Mouse (Mus musculus) liver, embryonic 15.5 days (tissue): Measurements from ENCODE around the gene Coq10b. TPM values are rescaled to one million over a fixed set of nuclear protein-coding genes. Genes with fewer than 3 reads are reported as not detected.

Experiments
- ATAC-seq: fragments of 200-750 bp; cut with Nextera tagmentation; 2 replicates; pipeline ENCODE4 v1.8.0; 2017; ENCODE audit warnings: moderate number of reproducible peaks, mild to moderate bottlenecking, moderate library complexity; ENCODE audit not compliant: insufficient read depth
- H3K27ac ChIP-seq: fragments of 300-500 bp; sonication (generic); replicated peaks from 2 replicates; pipeline ENCODE4 v1.5.1; 2015; ENCODE audit warnings: mild to moderate bottlenecking, inconsistent platforms
- H3K27me3 ChIP-seq: fragments of 300-500 bp; sonication (generic); 2 replicates; pipeline ENCODE4 v1.6.1; 2015; ENCODE audit warnings: mild to moderate bottlenecking, inconsistent platforms
- H3K36me3 ChIP-seq: fragments of 300-500 bp; sonication (generic); replicated peaks from 2 replicates; pipeline ENCODE4 v1.6.1; 2015; ENCODE audit warnings: moderate library complexity, mild to moderate bottlenecking, inconsistent platforms
- H3K4me1 ChIP-seq: fragments of 300-500 bp; sonication (generic); replicated peaks from 2 replicates; pipeline ENCODE4 v1.6.1; 2015; ENCODE audit warnings: inconsistent platforms
- H3K4me2 ChIP-seq: fragments of 300-500 bp; sonication (generic); 2 replicates; pipeline ENCODE4 v1.6.1; 2015; ENCODE audit warnings: moderate library complexity, mild to moderate bottlenecking, inconsistent platforms
- H3K4me3 ChIP-seq: fragments of 300-500 bp; sonication (generic); replicated peaks from 2 replicates; pipeline ENCODE4 v1.5.1; 2015; ENCODE audit warnings: mild to moderate bottlenecking, inconsistent platforms
- H3K9ac ChIP-seq: fragments of 300-500 bp; sonication (generic); 2 replicates; pipeline ENCODE4 v1.6.1; 2015; ENCODE audit warnings: moderate library complexity, mild to moderate bottlenecking, inconsistent platforms
- H3K9me3 ChIP-seq: fragments of 300-500 bp; sonication (generic); replicated peaks from 2 replicates; pipeline ENCODE4 v1.6.1; 2016; ENCODE audit warnings: inconsistent platforms
- WGBS: fragments of 180-500 bp; shearing (Covaris S2); methylation state at CpG from one replicate; pipeline ENCODE4 v1.1.7; 2015; ENCODE audit warnings: mixed read lengths; ENCODE audit not compliant: insufficient replicate concordance; 5-methylcytosine and 5-hydroxymethylcytosine counted together
- polyA plus RNA-seq: library from polyadenylated mRNA; unstranded; fragments of >200 nt; fragmentation: Nextera tagmentation; extraction: Ambion mirVana; gene quantifications from 2 replicates; pipeline ENCODE4 v1.2.1, GENCODE M21; 2015

Gene Coq10b
- polyA plus RNA-seq, 1 experiment from 2014 or later = 13.0 TPM

- ATAC-seq = peak; percentile 8; the same call in 1 of the 2 replicates
- H3K27me3 ChIP-seq = no peaks in the 10 kb centered on the region
Measured at GRCm38 (mm10) chr1:55031026-55031779, 21.4 kb upstream of the Coq10b start.

DNA sequence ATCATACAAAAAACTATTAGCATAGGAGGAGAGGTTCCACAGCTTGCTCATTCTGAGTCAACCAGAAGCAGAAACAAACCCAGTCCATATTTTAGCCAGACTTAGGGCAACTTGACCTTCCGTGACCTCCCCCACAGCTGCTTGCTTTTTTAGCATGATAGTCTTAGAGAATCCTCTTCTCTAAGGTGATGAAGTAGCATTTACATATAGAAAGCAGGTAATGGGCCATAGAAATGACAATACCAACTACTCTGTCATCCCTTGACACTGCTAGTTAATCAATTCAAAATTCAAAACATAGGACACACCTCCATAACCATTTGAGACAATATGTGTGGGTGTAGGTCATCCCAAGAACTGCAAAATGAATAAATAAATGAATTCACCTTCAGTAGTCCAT lies 12.6 kb upstream of the Coq10b start:
- no peak overlapping the region for H3K9ac ChIP-seq
- no peaks in the 10 kb centered on the region for H3K36me3 ChIP-seq
- H3K9me3 ChIP-seq = 0 out of 2 replicates have a peak, but pooled peaks cover 2% of the 10 kb centered on the region
- ATAC-seq = no peak
- H3K4me2 ChIP-seq = no peak overlapping the region
- no peak overlapping the region for H3K27ac ChIP-seq
- no peaks in the 10 kb centered on the region for H3K27me3 ChIP-seq
- H3K4me1 ChIP-seq = no peaks in the 10 kb centered on the region
- H3K4me3 ChIP-seq = no peak overlapping the region
- 80% methylated on average over 1 of the region's 1 CpGs for WGBS

More at GRCm38 (mm10) chr1:55031026-55031779, 21.4 kb upstream of the Coq10b start:
- Histone ChIP-seq H3K36me3 (no peaks in the 10 kb centered on the region), H3K27ac (peak overlapping the region; percentile 15; the same call in 1 of the 2 replicates), H3K9ac (no peak overlapping the region), H3K9me3 (no peaks in the 10 kb centered on the region), H3K4me1 (peaks cover 45% of the 10 kb centered on the region), H3K4me2 (no peak overlapping the region), H3K4me3 (no peak overlapping the region)

DNA sequence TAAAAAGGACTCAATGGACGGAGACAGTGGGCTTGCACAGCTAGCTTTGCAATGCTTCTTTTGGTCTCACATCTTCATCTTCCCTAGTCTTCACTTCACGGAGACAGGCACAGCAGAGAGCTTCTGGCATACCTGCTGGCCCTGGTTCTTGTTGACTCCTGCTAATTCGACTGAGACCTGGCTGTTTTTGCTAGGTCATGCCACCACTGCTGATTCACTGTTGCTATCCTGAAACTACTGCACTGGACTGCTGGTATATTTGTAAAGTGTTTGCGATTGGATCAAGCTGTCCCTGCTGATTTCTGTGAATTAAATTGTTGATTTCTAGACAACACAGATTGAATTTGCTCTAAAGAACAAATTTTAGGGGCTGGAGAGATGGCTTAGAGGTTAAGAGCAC lies 10.9 kb upstream of the Coq10b start:
- ATAC-seq = peak; percentile 56; the same call in 1 of the 2 replicates
- 0 out of 2 replicates have a peak, but pooled peaks cover 2% of the 10 kb centered on the region for H3K9me3 ChIP-seq
- H3K4me3 ChIP-seq = no peak overlapping the region
- 69% methylated on average over 4 of the region's 4 CpGs for WGBS
- no peaks in the 10 kb centered on the region for H3K27me3 ChIP-seq
- no peak overlapping the region for H3K4me2 ChIP-seq
- no peak overlapping the region for H3K9ac ChIP-seq
- H3K27ac ChIP-seq = no peak overlapping the region
- no peaks in the 10 kb centered on the region for H3K4me1 ChIP-seq
- H3K36me3 ChIP-seq = no peaks in the 10 kb centered on the region

DNA sequence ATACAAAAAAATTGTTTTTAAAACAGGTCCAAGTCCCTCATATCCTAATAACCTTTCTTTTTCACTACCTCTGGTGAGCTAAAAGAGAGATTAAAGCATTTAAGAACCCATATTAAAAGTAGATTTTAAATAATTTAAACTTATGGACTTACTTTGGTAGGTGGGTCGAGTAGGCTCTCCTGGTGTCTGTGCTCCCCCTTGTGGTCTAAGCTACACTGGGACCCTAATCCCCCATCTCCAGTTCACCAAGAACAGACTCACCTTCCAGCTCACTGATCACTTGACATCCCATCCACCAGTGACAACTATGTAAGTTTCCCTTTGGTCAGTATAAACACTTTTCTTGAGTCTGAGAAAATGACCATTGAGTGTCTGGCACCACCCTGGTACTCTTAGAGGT lies 10.3 kb upstream of the Coq10b start:
- no peak for ATAC-seq

DNA sequence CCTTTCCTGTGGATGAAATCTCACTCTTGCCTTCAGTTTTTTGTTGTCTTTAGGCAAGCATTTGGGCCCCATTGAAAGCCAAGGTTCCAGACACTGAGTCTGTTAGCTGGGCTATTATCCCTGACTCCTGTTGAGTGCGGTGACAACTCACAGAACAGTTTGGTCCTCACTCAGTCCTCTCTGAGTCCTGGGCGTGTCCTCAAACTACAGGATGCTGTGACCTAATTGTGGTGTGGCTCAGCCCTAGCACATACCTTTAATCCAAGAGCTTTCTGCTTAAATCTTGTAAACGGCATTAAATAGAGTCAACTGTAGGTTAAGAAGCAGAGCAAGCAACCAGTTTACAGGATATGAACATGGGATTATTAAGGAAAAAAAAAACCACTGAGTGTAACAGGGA lies 9.4 kb upstream of the Coq10b start:
- H3K9me3 ChIP-seq = 0 out of 2 replicates have a peak, but pooled peaks cover 2% of the 10 kb centered on the region
- H3K9ac ChIP-seq = no peak overlapping the region
- H3K4me1 ChIP-seq = no peaks in the 10 kb centered on the region
- 56% methylated on average over 3 of the region's 3 CpGs for WGBS
- no peak overlapping the region for H3K4me2 ChIP-seq
- H3K27ac ChIP-seq = no peak overlapping the region
- no peak for ATAC-seq
- no peaks in the 10 kb centered on the region for H3K36me3 ChIP-seq
- H3K27me3 ChIP-seq = no peaks in the 10 kb centered on the region
- H3K4me3 ChIP-seq = no peak overlapping the region

More for the DNA sequence above, 10.3 kb upstream of the Coq10b start:
- no peaks in the 10 kb centered on the region for H3K4me1 ChIP-seq
- H3K9me3 ChIP-seq = 0 out of 2 replicates have a peak, but pooled peaks cover 2% of the 10 kb centered on the region
- H3K27ac ChIP-seq = no peak overlapping the region
- no peak overlapping the region for H3K4me2 ChIP-seq
- no peaks in the 10 kb centered on the region for H3K27me3 ChIP-seq
- H3K36me3 ChIP-seq = no peaks in the 10 kb centered on the region
- H3K9ac ChIP-seq = no peak overlapping the region
- no peak overlapping the region for H3K4me3 ChIP-seq
- WGBS = 43% methylated on average over 1 of the region's 1 CpGs

GRCm38 (mm10) chr1:55048841-55049587 lies 3.6 kb upstream of the Coq10b start:
- H3K9ac ChIP-seq = no peak overlapping the region
- WGBS = 63% methylated on average over 4 of the region's 4 CpGs
- H3K4me3 ChIP-seq = no peak overlapping the region

GRCm38 (mm10) chr1:55051671-55052070 lies 899 bp upstream of the Coq10b start:
- ATAC-seq = no peak
- peak overlapping the region; percentile 79; the same call in 1 of the 2 replicates for H3K9ac ChIP-seq
- no peaks in the 10 kb centered on the region for H3K27me3 ChIP-seq
- peak overlapping the region; percentile 99; the same call in 1 of the 2 replicates for H3K27ac ChIP-seq
- 76% methylated on average over 3 of the region's 3 CpGs for WGBS
- H3K36me3 ChIP-seq = peaks cover 6% of the 10 kb centered on the region; the same call in 1 of the 2 replicates
- H3K4me3 ChIP-seq = peak overlapping the region; percentile 86
- H3K9me3 ChIP-seq = no peaks in the 10 kb centered on the region
- H3K4me2 ChIP-seq = peak overlapping the region; percentile 94
- H3K4me1 ChIP-seq = peaks cover 29% of the 10 kb centered on the region

More at GRCm38 (mm10) chr1:55048841-55049587, 3.6 kb upstream of the Coq10b start:
- Histone ChIP-seq H3K4me2 (no peak overlapping the region), H3K27me3 (no peaks in the 10 kb centered on the region), H3K9me3 (no peaks in the 10 kb centered on the region), H3K27ac (no peak overlapping the region), H3K36me3 (no peaks in the 10 kb centered on the region), H3K4me1 (peaks cover 16% of the 10 kb centered on the region)
- no peak for ATAC-seq

DNA sequence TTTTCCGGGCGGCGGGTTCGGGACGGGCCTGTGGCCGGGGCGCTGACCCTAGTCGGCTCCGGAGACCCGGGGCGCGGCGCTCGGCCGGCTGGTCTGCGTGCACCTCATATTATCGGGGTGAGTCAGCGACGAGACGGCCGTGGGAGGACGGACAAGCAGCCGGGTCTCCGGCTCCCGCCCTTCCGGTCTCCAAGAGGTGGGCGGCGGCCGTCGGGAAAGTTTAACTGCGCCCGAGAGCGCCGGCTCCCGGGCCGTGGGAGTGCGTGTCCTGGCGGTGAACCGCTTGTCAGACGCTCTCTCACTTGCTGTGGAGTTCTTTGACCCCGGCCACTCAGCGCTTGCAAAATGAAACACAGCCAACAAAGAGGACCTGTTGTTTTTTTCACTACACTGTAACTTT lies 435 bp downstream of the Coq10b start:
- Histone ChIP-seq H3K4me3 (peak overlapping the region; percentile 86), H3K4me2 (peak overlapping the region; percentile 94), H3K36me3 (peaks cover 6% of the 10 kb centered on the region; the same call in 1 of the 2 replicates), H3K27me3 (no peaks in the 10 kb centered on the region), H3K9me3 (no peaks in the 10 kb centered on the region), H3K9ac (peak overlapping the region; percentile 79), H3K27ac (peak overlapping the region; percentile 99), H3K4me1 (peaks cover 29% of the 10 kb centered on the region)
- under 1% methylated on average over 42 of the region's 42 CpGs for WGBS
- ATAC-seq = peak; percentile 84

DNA sequence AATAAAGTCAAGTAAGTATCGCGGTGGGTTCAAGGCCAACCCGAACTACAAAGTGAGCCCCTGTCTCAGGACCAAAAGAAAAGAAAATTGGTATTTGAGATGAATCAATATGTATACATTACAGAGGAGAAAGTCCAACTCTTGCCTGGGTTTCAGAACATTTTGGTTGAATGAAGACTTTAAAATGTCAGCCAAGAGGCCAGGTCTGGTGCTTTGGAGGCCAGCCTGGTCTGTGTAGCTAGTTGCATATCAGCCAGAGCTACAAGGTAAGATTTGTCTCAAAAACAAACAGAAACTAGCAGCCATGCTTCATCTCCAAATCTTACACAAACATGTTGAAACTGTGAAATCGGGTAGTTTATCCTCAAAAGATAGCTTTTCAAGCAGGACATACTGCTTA lies 1.0 kb downstream of the Coq10b start:
- 56% methylated on average over 4 of the region's 4 CpGs for WGBS
- Histone ChIP-seq H3K27ac (peak overlapping the region; percentile 99), H3K36me3 (peaks cover 6% of the 10 kb centered on the region; the same call in 1 of the 2 replicates)

DNA sequence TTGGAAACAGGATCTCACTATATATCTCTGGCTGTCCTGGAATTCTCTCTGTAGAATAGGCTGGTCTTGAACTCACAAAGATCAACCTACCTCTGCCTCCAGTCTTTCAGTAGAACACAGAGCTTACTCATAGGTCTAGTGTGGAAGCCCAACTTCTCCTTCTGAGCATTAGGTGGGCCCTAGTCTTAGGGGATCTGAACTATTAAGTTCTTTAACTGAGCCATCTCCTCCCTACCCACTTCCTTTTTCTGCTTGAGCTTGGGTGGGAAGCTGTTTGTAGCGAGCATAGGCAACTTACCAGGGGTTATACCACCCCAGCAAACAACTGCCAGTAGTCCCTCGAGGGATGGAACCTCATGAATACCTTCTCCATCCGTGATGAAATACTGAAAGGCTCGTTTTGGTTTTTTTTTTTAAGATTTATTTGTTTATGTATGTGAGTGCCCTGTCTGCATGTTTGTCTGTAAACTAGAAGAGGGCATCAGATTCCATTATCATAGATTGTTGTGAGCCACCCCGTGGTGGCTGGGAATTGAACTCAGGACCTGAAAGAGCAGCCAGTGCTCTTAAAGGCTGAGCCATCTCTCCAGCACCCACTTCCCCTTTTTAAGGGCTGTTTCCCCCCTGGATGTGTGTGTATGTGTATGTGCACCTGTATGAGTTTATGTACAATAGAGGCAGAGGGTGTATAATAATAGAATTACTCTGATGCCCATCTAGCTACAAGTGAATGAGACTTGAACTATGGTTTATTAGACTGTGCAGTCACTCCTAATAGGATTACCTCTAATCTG lies 2.9 kb downstream of the Coq10b start:
- Histone ChIP-seq H3K4me3 (no peak overlapping the region), H3K27me3 (no peaks in the 10 kb centered on the region), H3K36me3 (peaks cover 6% of the 10 kb centered on the region; the same call in 1 of the 2 replicates), H3K9ac (no peak overlapping the region), H3K4me2 (no peak overlapping the region), H3K9me3 (no peaks in the 10 kb centered on the region), H3K4me1 (peaks cover 48% of the 10 kb centered on the region), H3K27ac (no peak overlapping the region)
- no peak for ATAC-seq
- 62% methylated on average over 5 of the region's 5 CpGs for WGBS

More for the DNA sequence above, 1.0 kb downstream of the Coq10b start:
- ATAC-seq = no peak
- no peaks in the 10 kb centered on the region for H3K9me3 ChIP-seq
- H3K4me2 ChIP-seq = peak overlapping the region; percentile 94
- peak overlapping the region; percentile 86 for H3K4me3 ChIP-seq
- H3K9ac ChIP-seq = peak overlapping the region; percentile 79
- no peaks in the 10 kb centered on the region for H3K27me3 ChIP-seq
- peaks cover 31% of the 10 kb centered on the region for H3K4me1 ChIP-seq
